Mouse (Mus musculus) E14TG2a.4 (cell line): ENCODE data around the gene Cd28.

Experiments
- CTCF ChIP-seq: conservative IDR thresholded peaks from 2 replicates; pipeline ENCODE4 v1.5.1; 2014; ENCODE audit warnings: low read length
- POU5F1 ChIP-seq: IDR thresholded peaks from 2 replicates; pipeline ENCODE4 v1.6.1; 2014; ENCODE audit warnings: low read length, borderline replicate concordance

DNA sequence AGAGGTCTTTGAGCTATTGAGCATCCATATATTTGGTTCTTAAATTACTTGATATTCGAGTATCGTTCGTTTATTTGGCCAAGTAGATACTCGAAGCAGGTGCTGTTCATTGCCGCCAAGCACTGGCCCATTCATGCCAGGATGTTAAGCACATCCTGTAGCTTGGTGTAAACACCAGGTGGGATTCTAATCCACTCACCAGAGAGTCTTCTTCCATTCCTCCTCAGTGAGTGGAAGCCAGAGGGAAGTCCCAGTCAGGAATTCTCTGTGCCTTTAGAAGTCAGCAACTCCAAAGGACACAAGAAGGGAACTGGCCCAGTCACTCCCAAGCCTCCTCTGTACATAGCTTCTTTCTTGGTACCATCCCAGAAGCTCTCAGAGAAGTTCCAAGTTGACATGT is at the start of gene Cd28:
- TF ChIP-seq CTCF (no peak), POU5F1 (no peak)
